12 mouse cellular contexts compared by ENCODE assay signal in the genomic region with DNA sequence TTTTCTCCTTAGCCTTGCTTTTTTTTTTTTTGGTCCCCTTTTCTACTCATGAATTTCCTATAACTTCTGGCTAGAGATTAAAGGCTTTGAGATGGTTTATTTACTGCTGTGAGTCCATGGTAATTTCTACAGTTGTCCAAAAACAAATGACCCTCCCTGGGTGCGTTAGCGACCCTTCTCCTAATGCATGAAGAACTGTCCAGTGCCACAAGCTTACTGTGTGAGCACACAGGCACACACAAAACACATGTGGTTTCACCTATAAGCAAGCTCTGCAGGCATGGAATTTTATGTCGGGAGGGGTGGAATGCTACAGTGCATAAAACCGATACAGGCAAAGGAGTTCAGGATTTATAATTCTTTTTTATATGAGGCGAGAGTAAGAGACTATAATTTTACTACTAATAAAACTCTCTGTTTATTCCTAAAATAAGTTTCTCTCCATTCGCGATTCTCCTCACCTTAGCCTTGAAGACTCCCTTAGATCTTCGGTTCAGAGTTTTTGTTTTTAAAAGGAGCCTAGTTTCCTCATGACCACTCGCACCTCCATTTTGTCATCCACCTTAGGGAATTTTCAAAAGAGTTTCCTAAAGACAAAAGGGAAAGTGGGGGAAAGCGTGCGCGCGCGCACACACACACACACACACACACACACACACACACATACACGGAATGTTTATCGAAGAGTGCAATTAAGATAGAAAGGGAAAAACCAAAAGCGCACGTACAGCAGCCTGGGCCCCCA. TPM values are rescaled to one million over a fixed set of nuclear protein-coding genes. Genes with fewer than 3 reads are reported as not detected.
DNase-seq lines count a peak whose midpoint lies in the region; ATAC-seq lines count a peak whose summit lies in the region.
"Had no signal": no experiment of that assay in that cellular context is flagged by ENCODE, and none has a peak within 500 bp of the region (broad histone marks: within the 10 kb centered on the region; RNA-seq: fewer than 3 reads in every experiment).

No protein-coding gene starts in this region.

- peaks cover 29% of the 10 kb centered on the region for H3K4me1 ChIP-seq in heart, embryonic 13.5 days
- H3K4me1 ChIP-seq in brown adipose tissue, adult 24 weeks (ENCODE audit: control insufficient read depth, insufficient read depth, insufficient read length, low read length) = no peaks in the 10 kb centered on the region
- H3K4me1 ChIP-seq in hindbrain, embryonic 16.5 days (ENCODE audit: control insufficient read depth, insufficient read depth, low read depth, low read length) = peaks cover 4% of the 10 kb centered on the region; the same call in 1 of the 2 replicates
- peaks cover 10% of the 10 kb centered on the region for H3K4me1 ChIP-seq in midbrain, embryonic 13.5 days (replicated peaks)

- H3K27me3 ChIP-seq in heart, embryonic 13.5 days (replicated peaks) = peaks cover 89% of the 10 kb centered on the region
- peaks cover 56% of the 10 kb centered on the region for H3K27me3 ChIP-seq in hindbrain, embryonic 16.5 days (replicated peaks; ENCODE audit: control insufficient read depth, insufficient read depth, low read length)
- H3K27me3 ChIP-seq in midbrain, embryonic 13.5 days = peaks cover 97% of the 10 kb centered on the region

- peak overlapping the region; percentile 50 for H3K4me3 ChIP-seq in heart, embryonic 13.5 days
- H3K4me3 ChIP-seq in brown adipose tissue, adult 24 weeks (ENCODE audit: insufficient read depth, low read depth, low read length) = peak overlapping the region; percentile 27; the same call in 1 of the 2 replicates
- peak overlapping the region; percentile 28; the same call in 1 of the 2 replicates for H3K4me3 ChIP-seq in hindbrain, embryonic 16.5 days (ENCODE audit: low read length)
- H3K4me3 ChIP-seq in midbrain, embryonic 13.5 days (replicated peaks) = peak overlapping the region; percentile 30

- H3K9ac ChIP-seq in heart, embryonic 13.5 days = peak overlapping the region; percentile 67
- no peak overlapping the region for H3K9ac ChIP-seq in hindbrain, embryonic 16.5 days (ENCODE audit: low read depth, low read length)
- H3K9ac ChIP-seq in midbrain, embryonic 13.5 days (replicated peaks) = no peak overlapping the region

- WGBS in heart, embryonic 13.5 days = 3% methylated on average over 18 of the region's 18 CpGs
- 2% methylated on average over 18 of the region's 18 CpGs for WGBS in hindbrain, embryonic 16.5 days
- WGBS in midbrain, embryonic 13.5 days = 2% methylated on average over 18 of the region's 18 CpGs

- no peak overlapping the region for H3K27ac ChIP-seq in heart, embryonic 13.5 days (replicated peaks)
- no peak overlapping the region for H3K27ac ChIP-seq in brown adipose tissue, adult 24 weeks (replicated peaks; ENCODE audit: low read depth, low read length)
- H3K27ac ChIP-seq in hindbrain, embryonic 16.5 days (ENCODE audit: low read depth, low read length) = no peak overlapping the region
- no peak overlapping the region for H3K27ac ChIP-seq in midbrain, embryonic 13.5 days

- intact Hi-C loops in heart, postnatal 36 days (cut with DNase I) = no loop called here

- no peaks in the 10 kb centered on the region for H3K9me3 ChIP-seq in heart, embryonic 13.5 days
- H3K9me3 ChIP-seq in hindbrain, embryonic 16.5 days (ENCODE audit: control insufficient read depth, low read length) = no peaks in the 10 kb centered on the region
- H3K9me3 ChIP-seq in midbrain, embryonic 13.5 days = no peaks in the 10 kb centered on the region

- H3K36me3 ChIP-seq in heart, embryonic 13.5 days = no peaks in the 10 kb centered on the region
- no peaks in the 10 kb centered on the region for H3K36me3 ChIP-seq in hindbrain, embryonic 16.5 days (ENCODE audit: control insufficient read depth, insufficient read depth, low read length)
- H3K36me3 ChIP-seq in midbrain, embryonic 13.5 days = no peaks in the 10 kb centered on the region

- H3K4me2 ChIP-seq in heart, embryonic 13.5 days = peak overlapping the region; percentile 79
- peak overlapping the region; percentile 33 for H3K4me2 ChIP-seq in hindbrain, embryonic 16.5 days (ENCODE audit: low read length)
- peak overlapping the region; percentile 54 for H3K4me2 ChIP-seq in midbrain, embryonic 13.5 days (replicated peaks)

- DNase-seq in heart, postnatal 36 days = no peak
- DNase-seq in cerebellum, postnatal 10 days = no peak
- no peak for DNase-seq in gastrocnemius, postnatal 25 days
- DNase-seq: gastrocnemius, postnatal 14 days; thymus, postnatal 4 days had no signal

- ATAC-seq in heart, embryonic 13.5 days (ENCODE audit: extremely low read depth, insufficient number of reproducible peaks, low FRiP score, low TSS enrichment) = no peak
- no peak for ATAC-seq in hindbrain, embryonic 16.5 days
- no peak for ATAC-seq in midbrain, embryonic 13.5 days
- ATAC-seq in inflammation-experienced regulatory T-cells, adult 6 months = no peak
- ATAC-seq: CD4-positive, CD25-positive, alpha-beta regulatory T cell, adult 4 months had no signal

RNA-seq across cellular contexts. Expression of a gene that starts 12.5 kb away (rescaled TPM):
- 0.28 and 0.53 TPM in 2 replicates for polyA plus RNA-seq in heart, embryonic 13.5 days (2015; fragmentation: Nextera tagmentation; extraction: Ambion mirVana)
- total RNA-seq in heart, postnatal 36 days (2021) = not detected
- polyA plus RNA-seq in brown adipose tissue, adult 24 weeks (2012; ENCODE audit: insufficient read depth, insufficient read length, missing spikeins) = not detected in 2 replicates
- polyA plus RNA-seq in hindbrain, embryonic 16.5 days (2015; fragmentation: Nextera tagmentation; extraction: Ambion mirVana) = 0.29 and 0.40 TPM in 2 replicates
- 0.49 and 1.2 TPM in 2 replicates for polyA plus RNA-seq in midbrain, embryonic 13.5 days (2015; fragmentation: Nextera tagmentation; extraction: Ambion mirVana)
- polyA plus RNA-seq in inflammation-experienced regulatory T-cells, adult 6 months (2017; shearing (Covaris generic)) = not detected
- not detected for total RNA-seq in gastrocnemius, postnatal 25 days (2021)
- total RNA-seq: gastrocnemius, postnatal 14 days; megakaryocyte-erythroid progenitor cell, adult 5-6 weeks had no signal
- polyA plus RNA-seq: CD4-positive, CD25-positive, alpha-beta regulatory T cell, adult 4 months had no signal

RNA-seq across cellular contexts. Expression of a gene that starts 27.4 kb away (rescaled TPM):
- not detected in 2 replicates for polyA plus RNA-seq in heart, embryonic 13.5 days (2015; fragmentation: Nextera tagmentation; extraction: Ambion mirVana)
- not detected for total RNA-seq in heart, postnatal 36 days (2021)
- not detected in 2 replicates for polyA plus RNA-seq in brown adipose tissue, adult 24 weeks (2012; ENCODE audit: insufficient read depth, insufficient read length, missing spikeins)
- polyA plus RNA-seq in hindbrain, embryonic 16.5 days (2015; fragmentation: Nextera tagmentation; extraction: Ambion mirVana) = not detected in 2 replicates
- not detected in 2 replicates for polyA plus RNA-seq in midbrain, embryonic 13.5 days (2015; fragmentation: Nextera tagmentation; extraction: Ambion mirVana)
- not detected for polyA plus RNA-seq in inflammation-experienced regulatory T-cells, adult 6 months (2017; shearing (Covaris generic))
- not detected for total RNA-seq in gastrocnemius, postnatal 25 days (2021)
- total RNA-seq: gastrocnemius, postnatal 14 days; megakaryocyte-erythroid progenitor cell, adult 5-6 weeks had no signal
- polyA plus RNA-seq: CD4-positive, CD25-positive, alpha-beta regulatory T cell, adult 4 months had no signal

RNA-seq across cellular contexts. Expression of a gene that starts 48.8 kb away (rescaled TPM):
- not detected in 2 replicates for polyA plus RNA-seq in heart, embryonic 13.5 days (2015; fragmentation: Nextera tagmentation; extraction: Ambion mirVana)
- total RNA-seq in heart, postnatal 36 days (2021) = not detected
- not detected in 2 replicates for polyA plus RNA-seq in brown adipose tissue, adult 24 weeks (2012; ENCODE audit: insufficient read depth, insufficient read length, missing spikeins)
- polyA plus RNA-seq in hindbrain, embryonic 16.5 days (2015; fragmentation: Nextera tagmentation; extraction: Ambion mirVana) = not detected in 2 replicates
- not detected in 2 replicates for polyA plus RNA-seq in midbrain, embryonic 13.5 days (2015; fragmentation: Nextera tagmentation; extraction: Ambion mirVana)
- not detected for polyA plus RNA-seq in inflammation-experienced regulatory T-cells, adult 6 months (2017; shearing (Covaris generic))
- not detected for total RNA-seq in gastrocnemius, postnatal 25 days (2021)
- total RNA-seq: gastrocnemius, postnatal 14 days; megakaryocyte-erythroid progenitor cell, adult 5-6 weeks had no signal
- polyA plus RNA-seq: CD4-positive, CD25-positive, alpha-beta regulatory T cell, adult 4 months had no signal

RNA-seq across cellular contexts. Expression of a gene that starts 49.2 kb away (rescaled TPM):
- polyA plus RNA-seq in heart, embryonic 13.5 days (2015; fragmentation: Nextera tagmentation; extraction: Ambion mirVana) = 36.3 and 37.3 TPM in 2 replicates
- total RNA-seq in heart, postnatal 36 days (2021) = 10 to 100 TPM; 19.3 to 20.5 TPM
- 21.9 and 27.7 TPM in 2 replicates for polyA plus RNA-seq in brown adipose tissue, adult 24 weeks (2012; ENCODE audit: insufficient read depth, insufficient read length, missing spikeins)
- polyA plus RNA-seq in hindbrain, embryonic 16.5 days (2015; fragmentation: Nextera tagmentation; extraction: Ambion mirVana) = 131 and 139 TPM in 2 replicates
- polyA plus RNA-seq in midbrain, embryonic 13.5 days (2015; fragmentation: Nextera tagmentation; extraction: Ambion mirVana) = 152 and 156 TPM in 2 replicates
- 10 to 100 TPM; 11.1 to 20.6 (median 15.6) TPM for polyA plus RNA-seq in inflammation-experienced regulatory T-cells, adult 6 months (2017; shearing (Covaris generic))
- 10 to 100 TPM; 15.4 to 16.3 TPM for total RNA-seq in gastrocnemius, postnatal 25 days (2021)
